Mouse (Mus musculus): Measurements from ENCODE around the gene Spem2.

DNA sequence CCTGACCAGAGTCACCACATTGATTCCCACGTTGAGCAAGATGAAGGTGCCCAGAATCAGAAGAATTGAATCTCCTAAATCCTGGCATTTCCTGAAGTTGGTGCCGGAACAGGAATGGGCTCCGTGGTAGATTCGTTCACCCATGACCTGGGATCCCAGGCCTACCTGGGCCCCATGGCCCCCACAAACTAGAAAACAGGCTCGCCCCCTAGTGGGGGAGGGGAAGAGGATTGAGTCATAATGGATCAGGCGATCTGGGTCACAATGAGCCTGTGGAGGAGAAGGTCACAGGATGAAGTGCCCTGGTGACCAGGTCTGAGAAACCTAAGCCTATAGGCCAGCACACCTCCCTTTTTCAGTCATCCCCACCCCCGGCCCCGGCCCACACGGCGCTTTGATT, 3.1 kb downstream of the Spem2 start, which contains the start of gene Gm39566:
- TF ChIP-seq CTCF (IDR thresholded peaks at IDR 0.05; ENCODE audit: low read depth, low read length) (no peak), GATA1 (IDR thresholded peaks at IDR 0.05; ENCODE audit: borderline replicate concordance, low read length) (no peak), TAL1 (conservative IDR thresholded peaks at IDR 0.05; ENCODE audit: low read depth, low read length) (no peak), POLR2AphosphoS5 (IDR thresholded peaks at IDR 0.05; ENCODE audit: insufficient replicate concordance, low read depth, low read length) (no peak)

Measured in G1E (cell line).